Comparison of ENCODE assay signal across 22 mouse cellular contexts in the genomic region with DNA sequence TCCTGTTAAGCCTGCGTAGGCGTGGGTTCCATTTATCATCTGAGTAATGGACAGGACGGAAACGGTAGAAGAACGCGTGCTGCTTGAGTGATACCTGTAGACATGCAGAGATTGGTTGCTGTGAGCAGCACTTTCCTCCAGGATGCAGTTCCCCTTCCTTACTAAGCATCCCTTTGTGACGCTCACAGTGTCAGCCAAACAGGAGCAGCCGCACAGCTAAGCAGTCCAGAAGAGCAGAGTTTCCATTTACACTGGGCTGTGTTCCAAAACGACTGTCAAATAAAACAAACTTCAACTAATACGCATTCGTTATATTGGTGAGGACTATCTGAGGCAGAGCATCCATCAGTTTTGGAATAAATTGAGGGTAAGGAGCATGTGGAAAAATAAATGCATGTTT. TPM values are rescaled to one million over a fixed set of nuclear protein-coding genes. Genes with fewer than 3 reads are reported as not detected.
A peak's percentile ranks its signal among the peaks of the same experiment; 100 is the strongest.
DNase-seq lines count a peak whose midpoint lies in the region; ATAC-seq and TF ChIP-seq lines count a peak whose summit lies in the region.
"Had no signal": no experiment of that assay in that cellular context is flagged by ENCODE, and none has a peak within 500 bp of the region (broad histone marks: within the 10 kb centered on the region; RNA-seq: fewer than 3 reads in every experiment).

No protein-coding gene starts in this region.

- H3K4me2 ChIP-seq in heart, embryonic 15.5 days = no peak overlapping the region
- H3K4me2 ChIP-seq in liver, embryonic 12.5 days = no peak overlapping the region
- no peak overlapping the region for H3K4me2 ChIP-seq in forebrain, postnatal 0 days (ENCODE audit: low read depth)
- H3K4me2 ChIP-seq: liver, embryonic 11.5 days; midbrain, embryonic 12.5 days; stomach, embryonic 15.5 days had no signal

- H3K9me3 ChIP-seq in heart, embryonic 15.5 days (replicated peaks) = no peaks in the 10 kb centered on the region
- H3K9me3 ChIP-seq in liver, embryonic 12.5 days (replicated peaks) = no peaks in the 10 kb centered on the region
- H3K9me3 ChIP-seq in forebrain, postnatal 0 days (ENCODE audit: low read length) = no peaks in the 10 kb centered on the region
- H3K9me3 ChIP-seq: hindbrain, embryonic 10.5 days; midbrain, embryonic 12.5 days; stomach, embryonic 15.5 days had no signal

- TF ChIP-seq POLR2A in liver, adult 2 months (IDR thresholded peaks at IDR 0.05; ENCODE audit: extremely low read depth, insufficient read depth, low read length) = no peak

- DNase-seq in cerebellum, postnatal 10 days = peak; percentile 9 to 13
- no peak for DNase-seq in cerebellum, postnatal 36 days
- DNase-seq in heart, postnatal 10 days = no peak
- peak; percentile 79 for DNase-seq in liver, adult 2 months (ENCODE audit: extremely low read depth, low read depth, low spot score)
- DNase-seq in forebrain, postnatal 0 days = no peak
- DNase-seq: adrenal gland, adult 8-10 months; cerebellum, adult 8-10 months; gastrocnemius, postnatal 25 days; heart, adult 2 months; kidney, adult 8-10 months; kidney, postnatal 14 days; layer of hippocampus, postnatal 36 days; lung, adult 18-20 months; lung, postnatal 4 days; thymus, postnatal 25 days had no signal

- no peak for TF ChIP-seq CTCF in liver, adult 2 months (IDR thresholded peaks at IDR 0.05; ENCODE audit: low read depth, low read length)
- TF ChIP-seq CTCF in forebrain, postnatal 0 days (IDR thresholded peaks at IDR 0.05; ENCODE audit: low read depth) = no peak

- 65% methylated on average over 11 of the region's 11 CpGs for WGBS in heart, embryonic 15.5 days
- 51% methylated on average over 11 of the region's 11 CpGs for WGBS in liver, adult 2 months
- 79% methylated on average over 11 of the region's 11 CpGs for WGBS in liver, embryonic 12.5 days (ENCODE audit: insufficient replicate concordance)
- 51% methylated on average over 11 of the region's 11 CpGs for WGBS in forebrain, postnatal 0 days

- H3K36me3 ChIP-seq in heart, embryonic 15.5 days = no peaks in the 10 kb centered on the region
- no peaks in the 10 kb centered on the region for H3K36me3 ChIP-seq in liver, adult 2 months (ENCODE audit: control insufficient read depth, insufficient read depth, low read length)
- no peaks in the 10 kb centered on the region for H3K36me3 ChIP-seq in liver, embryonic 12.5 days
- no peaks in the 10 kb centered on the region for H3K36me3 ChIP-seq in forebrain, postnatal 0 days (ENCODE audit: insufficient read depth)
- H3K36me3 ChIP-seq: hindbrain, embryonic 10.5 days; midbrain, embryonic 12.5 days; stomach, embryonic 15.5 days had no signal

- H3K4me3 ChIP-seq in heart, embryonic 15.5 days = no peak overlapping the region
- H3K4me3 ChIP-seq in liver, adult 2 months (ENCODE audit: insufficient read depth, low read depth, low read length) = no peak overlapping the region
- H3K4me3 ChIP-seq in liver, embryonic 12.5 days = no peak overlapping the region
- H3K4me3 ChIP-seq in forebrain, postnatal 0 days (ENCODE audit: low read depth, low read length) = no peak overlapping the region
- H3K4me3 ChIP-seq: heart, adult 2 months; hindbrain, embryonic 10.5 days; midbrain, embryonic 12.5 days; stomach, embryonic 15.5 days had no signal

- H3K27me3 ChIP-seq in heart, embryonic 15.5 days = no peaks in the 10 kb centered on the region
- no peaks in the 10 kb centered on the region for H3K27me3 ChIP-seq in liver, adult 2 months (ENCODE audit: control insufficient read depth, insufficient read depth, low read length)
- H3K27me3 ChIP-seq in liver, embryonic 12.5 days (replicated peaks) = no peaks in the 10 kb centered on the region
- no peaks in the 10 kb centered on the region for H3K27me3 ChIP-seq in forebrain, postnatal 0 days (ENCODE audit: insufficient read depth, low read length)
- H3K27me3 ChIP-seq: midbrain, embryonic 12.5 days; stomach, embryonic 15.5 days had no signal

- no peaks in the 10 kb centered on the region for H3K79me2 ChIP-seq in liver, adult 2 months (ENCODE audit: control insufficient read depth, insufficient read depth, low read length)

- H3K27ac ChIP-seq in heart, embryonic 15.5 days = no peak overlapping the region
- no peak overlapping the region for H3K27ac ChIP-seq in liver, adult 2 months (replicated peaks; ENCODE audit: insufficient read depth, low read depth, low read length)
- no peak overlapping the region for H3K27ac ChIP-seq in liver, embryonic 12.5 days
- no peak overlapping the region for H3K27ac ChIP-seq in forebrain, postnatal 0 days (ENCODE audit: low read depth, low read length)
- H3K27ac ChIP-seq: heart, adult 2 months; hindbrain, embryonic 10.5 days; midbrain, embryonic 12.5 days; stomach, embryonic 15.5 days had no signal

- intact Hi-C loops in heart, postnatal 10 days (cut with DNase I) = no loop called here

- no peaks in the 10 kb centered on the region for H3K4me1 ChIP-seq in heart, embryonic 15.5 days (replicated peaks)
- peaks cover 11% of the 10 kb centered on the region for H3K4me1 ChIP-seq in liver, adult 2 months (ENCODE audit: control insufficient read depth, insufficient read depth, low read length)
- H3K4me1 ChIP-seq in liver, embryonic 12.5 days = no peaks in the 10 kb centered on the region
- no peaks in the 10 kb centered on the region for H3K4me1 ChIP-seq in forebrain, postnatal 0 days (ENCODE audit: insufficient read depth)
- H3K4me1 ChIP-seq: hindbrain, embryonic 10.5 days; midbrain, embryonic 12.5 days; stomach, embryonic 15.5 days had no signal

- H3K9ac ChIP-seq in heart, embryonic 15.5 days = no peak overlapping the region
- H3K9ac ChIP-seq in liver, adult 2 months (ENCODE audit: low read depth, low read length) = no peak overlapping the region
- H3K9ac ChIP-seq in liver, embryonic 12.5 days = no peak overlapping the region
- no peak overlapping the region for H3K9ac ChIP-seq in forebrain, postnatal 0 days
- H3K9ac ChIP-seq: midbrain, embryonic 12.5 days; stomach, embryonic 15.5 days had no signal

- ATAC-seq in heart, embryonic 15.5 days (replicated peaks; ENCODE audit: insufficient number of reproducible peaks, insufficient read depth, low FRiP score, low read depth) = peak; percentile 66
- no peak for ATAC-seq in liver, embryonic 12.5 days
- ATAC-seq in forebrain, postnatal 0 days = 0 out of 2 replicates have a peak, but pooled peaks have one; percentile 12
- ATAC-seq: activated CD4-positive, CD25-positive, alpha-beta regulatory T cell, adult 4 months had no signal

RNA-seq across cellular contexts. Expression of a gene that starts 17.8 kb away (rescaled TPM):
- polyA plus RNA-seq in heart, embryonic 15.5 days (2015; fragmentation: Nextera tagmentation; extraction: Ambion mirVana) = 3.8 and 4.8 TPM in 2 replicates
- total RNA-seq in heart, postnatal 10 days (2021) = 10 to 100 TPM; 18.2 to 20.2 TPM
- total RNA-seq in liver, adult 2 months (2014; rRNA removed) = 67.0 and 79.7 TPM in 2 replicates
- polyA plus RNA-seq in liver, adult 2 months (2012; rRNA removed) = 26.8 and 30.5 TPM in 2 replicates
- 6.8 and 7.4 TPM in 2 replicates for polyA plus RNA-seq in liver, embryonic 12.5 days (2016; fragmentation: Nextera tagmentation; extraction: Ambion mirVana)
- total RNA-seq in forebrain, postnatal 0 days (2014; rRNA removed) = 22.7 and 27.0 TPM in 2 replicates
- polyA plus RNA-seq in forebrain, postnatal 0 days (2015; fragmentation: Nextera tagmentation; extraction: Ambion mirVana) = 7.6 and 8.9 TPM in 2 replicates

Comparison
In these comparisons a context has a peak if more than half of its experiments do, and no peak if none do; other contexts are left out.
1. DNase-seq: peak in cerebellum, postnatal 10 days (2 of 2) and liver, adult 2 months (single experiment); none in cerebellum, postnatal 36 days (0 of 2), heart, postnatal 10 days (0 of 2) and forebrain, postnatal 0 days (single experiment).